Mouse (Mus musculus) testis, adult 2 months (tissue): ENCODE measurements around the gene Ablim2. TPM values are rescaled to one million over a fixed set of nuclear protein-coding genes. Genes with fewer than 3 reads are reported as not detected.
A peak's percentile ranks its signal among the peaks of the same experiment; 100 is the strongest.

Experiments
- H3K27ac ChIP-seq: fragments of 200-500 bp; 2 replicates; pipeline ENCODE4 v1.5.1; 2012; ENCODE audit warnings: low read depth, low read length; ENCODE audit not compliant: control insufficient read depth, insufficient read depth
- H3K27me3 ChIP-seq: fragments of 200-500 bp; 2 replicates; pipeline ENCODE4 v1.6.1; 2012; ENCODE audit warnings: mild to moderate bottlenecking, low read length, moderate library complexity; ENCODE audit not compliant: control insufficient read depth, insufficient read depth
- H3K36me3 ChIP-seq: fragments of 200-500 bp; 2 replicates; pipeline ENCODE4 v1.6.1; 2012; ENCODE audit warnings: mild to moderate bottlenecking, low read length; ENCODE audit not compliant: control insufficient read depth, insufficient read depth
- H3K4me1 ChIP-seq: fragments of 200-500 bp; 2 replicates; pipeline ENCODE4 v1.6.1; 2012; ENCODE audit warnings: low read length; ENCODE audit not compliant: control insufficient read depth, insufficient read depth
- H3K4me3 ChIP-seq: fragments of 200-500 bp; 2 replicates; pipeline ENCODE4 v1.5.1; 2012; ENCODE audit warnings: low read depth, mild to moderate bottlenecking, low read length, moderate library complexity, mixed read lengths; ENCODE audit not compliant: control insufficient read depth
- CTCF ChIP-seq: fragments of 200-500 bp; IDR thresholded peaks from 2 replicates; pipeline ENCODE4 v1.5.1; 2012; ENCODE audit warnings: low read depth, mild to moderate bottlenecking, inconsistent platforms, low read length, moderate library complexity; ENCODE audit not compliant: control insufficient read depth, insufficient read depth, insufficient replicate concordance
- POLR2A ChIP-seq: fragments of 200-500 bp; IDR thresholded peaks from 2 replicates; pipeline ENCODE4 v1.6.1; 2012; ENCODE audit warnings: low read depth, mild to moderate bottlenecking, inconsistent platforms, low read length, moderate library complexity; ENCODE audit not compliant: control insufficient read depth
- polyA plus RNA-seq: library from polyadenylated mRNA; depleted of rRNA; stranded (reverse); fragments of >200 nt; gene quantifications from 2 replicates; pipeline ENCODE4 v1.2.3, GENCODE M21; 2012

Gene Ablim2
- polyA plus RNA-seq, 1 experiment = 1.2 TPM

DNA sequence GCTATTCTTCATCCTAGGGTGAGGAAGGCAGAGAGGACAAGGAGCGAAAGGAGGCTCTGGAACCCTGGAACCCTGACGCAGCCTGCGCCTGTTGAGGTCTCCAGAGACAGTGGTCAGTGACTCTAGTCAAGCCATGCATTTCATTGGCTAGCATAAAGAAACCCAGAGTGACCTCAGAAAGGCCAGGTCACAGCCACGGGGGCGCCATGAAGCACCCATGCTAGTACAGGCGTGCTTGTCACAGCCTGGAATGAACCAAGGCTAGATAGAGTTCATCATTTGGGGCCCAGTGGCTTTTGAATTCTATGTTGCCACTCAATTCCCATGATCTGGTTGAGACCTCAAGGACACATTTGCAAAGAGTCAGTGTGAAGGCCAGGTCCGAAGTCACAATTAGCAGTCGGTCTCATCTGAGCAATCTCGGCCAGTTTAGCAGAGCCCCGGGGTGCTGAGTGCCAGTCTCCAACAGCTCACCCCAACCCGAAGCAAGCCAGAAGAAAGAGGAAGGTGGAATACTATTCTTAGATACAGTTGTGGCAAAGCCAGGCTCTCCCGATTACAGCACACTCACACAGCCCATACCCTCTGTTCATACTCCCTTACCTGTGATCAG, 29.2 kb upstream of the Ablim2 start:
- no peak overlapping the region for H3K27ac ChIP-seq
- H3K4me1 ChIP-seq = no peaks in the 10 kb centered on the region; the same call in 1 of the 2 replicates
- peak overlapping the region; percentile 12 for H3K4me3 ChIP-seq
- H3K36me3 ChIP-seq = no peaks in the 10 kb centered on the region
- no peaks in the 10 kb centered on the region for H3K27me3 ChIP-seq
- no peak for TF ChIP-seq POLR2A
- TF ChIP-seq CTCF = no peak

DNA sequence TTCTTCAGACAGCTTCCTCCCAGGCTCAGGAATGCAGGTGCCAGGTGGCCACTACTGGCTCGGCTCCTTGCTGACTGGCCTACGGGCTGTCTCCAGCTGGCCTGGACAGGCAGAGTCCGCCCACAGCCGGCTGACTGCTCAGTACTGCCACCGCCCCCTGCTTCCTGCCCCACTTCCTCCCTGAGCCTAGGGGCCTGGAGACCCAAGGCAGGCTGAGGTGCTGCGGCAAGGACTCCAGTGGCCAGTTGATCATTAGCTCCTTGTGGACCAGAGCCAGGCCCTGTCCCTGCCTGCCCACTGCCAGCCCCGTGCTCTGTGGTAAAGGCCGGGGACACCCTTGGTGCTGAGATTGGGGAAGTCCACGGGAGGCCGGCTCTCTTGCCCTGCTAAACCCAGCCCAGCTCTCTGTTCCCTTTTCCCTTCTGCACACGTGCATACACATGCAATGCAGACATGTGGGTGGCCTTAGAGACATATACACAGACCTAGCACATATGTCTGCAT, 28.7 kb upstream of the Ablim2 start:
- Histone ChIP-seq H3K36me3 (no peaks in the 10 kb centered on the region), H3K4me1 (no peaks in the 10 kb centered on the region; the same call in 1 of the 2 replicates), H3K27ac (no peak overlapping the region), H3K4me3 (peak overlapping the region; percentile 12), H3K27me3 (no peaks in the 10 kb centered on the region)
- TF ChIP-seq POLR2A (no peak), CTCF (no peak)

- no peaks in the 10 kb centered on the region; the same call in 1 of the 2 replicates for H3K4me1 ChIP-seq
- H3K27me3 ChIP-seq = no peaks in the 10 kb centered on the region
- H3K4me3 ChIP-seq = no peak overlapping the region
- no peak overlapping the region for H3K27ac ChIP-seq
- TF ChIP-seq CTCF (no peak), POLR2A (no peak)
- H3K36me3 ChIP-seq = no peaks in the 10 kb centered on the region
Observed at GRCm38 (mm10) chr5:35729844-35730243, 27.8 kb upstream of the Ablim2 start.

- H3K27ac ChIP-seq = no peak overlapping the region
- no peaks in the 10 kb centered on the region; the same call in 1 of the 2 replicates for H3K4me1 ChIP-seq
- H3K27me3 ChIP-seq = no peaks in the 10 kb centered on the region
- TF ChIP-seq CTCF = no peak
- TF ChIP-seq POLR2A = no peak
- H3K36me3 ChIP-seq = no peaks in the 10 kb centered on the region
- no peak overlapping the region for H3K4me3 ChIP-seq
Observed at GRCm38 (mm10) chr5:35730552-35730951, 27.1 kb upstream of the Ablim2 start.

GRCm38 (mm10) chr5:35731006-35731405, 26.7 kb upstream of the Ablim2 start:
- no peaks in the 10 kb centered on the region for H3K27me3 ChIP-seq
- H3K36me3 ChIP-seq = no peaks in the 10 kb centered on the region
- no peak overlapping the region for H3K27ac ChIP-seq
- no peaks in the 10 kb centered on the region; the same call in 1 of the 2 replicates for H3K4me1 ChIP-seq
- TF ChIP-seq CTCF = no peak
- no peak for TF ChIP-seq POLR2A
- no peak overlapping the region for H3K4me3 ChIP-seq

GRCm38 (mm10) chr5:35733523-35733922, 24.2 kb upstream of the Ablim2 start:
- Histone ChIP-seq H3K4me1 (no peaks in the 10 kb centered on the region), H3K4me3 (no peak overlapping the region), H3K27me3 (no peaks in the 10 kb centered on the region), H3K36me3 (no peaks in the 10 kb centered on the region), H3K27ac (no peak overlapping the region)
- TF ChIP-seq POLR2A (no peak), CTCF (no peak)

DNA sequence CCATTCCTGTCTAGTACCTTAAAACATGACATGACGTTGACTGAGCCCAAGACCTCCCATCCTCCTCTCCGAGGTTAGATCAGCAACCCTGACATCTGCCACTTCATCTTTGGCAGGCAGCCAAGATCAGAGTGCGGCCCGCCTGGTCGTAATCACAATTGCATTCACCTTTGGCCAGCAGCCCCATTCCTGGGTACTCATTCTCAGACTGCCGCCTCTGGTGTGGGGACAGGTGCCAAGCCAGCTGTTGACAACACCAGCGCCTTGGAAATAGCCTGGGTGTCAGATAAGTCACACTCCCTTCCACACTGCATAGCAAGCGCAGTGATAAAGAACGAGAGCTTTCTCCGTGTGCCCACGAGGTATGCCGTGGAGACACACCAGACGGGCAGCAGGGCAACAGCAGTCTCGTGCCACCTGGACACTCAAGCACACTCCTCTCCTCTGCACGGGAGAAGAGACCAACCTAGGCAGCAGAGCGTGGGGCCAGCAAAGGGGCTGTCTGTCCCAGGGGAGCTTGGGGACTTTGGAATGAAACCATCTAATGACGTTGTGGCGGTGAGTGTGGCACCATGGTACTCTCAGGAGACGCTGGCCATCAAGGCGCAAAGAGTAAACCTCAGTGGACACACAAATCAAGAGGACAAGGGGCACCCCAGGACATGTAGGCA, 20.3 kb upstream of the Ablim2 start:
- Histone ChIP-seq H3K36me3 (no peaks in the 10 kb centered on the region), H3K27ac (no peak overlapping the region), H3K4me3 (no peak overlapping the region), H3K4me1 (no peaks in the 10 kb centered on the region; the same call in none of the 2 replicates), H3K27me3 (no peaks in the 10 kb centered on the region)
- TF ChIP-seq CTCF (no peak), POLR2A (no peak)
